Mouse (Mus musculus) embryo, embryonic 9.5 days (tissue): ENCODE measurements at regions not wholly inside any gene's neighbourhood (a gene's known extent, or its start where the extent isn't known, plus 50 kb on each side); places are given as distances from the start of the nearest gene placed in this dataset.

Experiments used
- DNase-seq: peaks from one replicate; pipeline ENCODE4 v3.0.0-alpha.2; 2017; ENCODE audit errors: extremely low spot score

DNA sequence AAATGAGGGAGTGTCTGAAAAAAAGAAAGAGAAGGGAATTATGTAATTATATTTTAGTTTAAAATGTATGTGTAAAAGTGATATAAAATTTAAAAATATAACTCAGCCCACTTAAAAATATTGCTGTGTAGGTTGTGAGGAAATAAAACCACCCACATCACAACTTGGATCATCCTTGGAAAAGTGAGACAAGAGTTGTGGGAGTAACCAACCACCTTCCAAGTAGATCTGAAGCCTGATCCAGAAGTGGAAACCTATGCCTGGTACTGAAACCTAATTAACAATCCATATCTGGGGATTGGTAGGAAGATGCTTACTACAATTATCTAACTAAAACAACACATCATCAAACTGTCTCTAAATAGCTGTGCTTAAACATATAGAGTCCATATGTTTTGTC lies 743.1 kb downstream of the Stim2 start:
- DNase-seq = no peak

DNA sequence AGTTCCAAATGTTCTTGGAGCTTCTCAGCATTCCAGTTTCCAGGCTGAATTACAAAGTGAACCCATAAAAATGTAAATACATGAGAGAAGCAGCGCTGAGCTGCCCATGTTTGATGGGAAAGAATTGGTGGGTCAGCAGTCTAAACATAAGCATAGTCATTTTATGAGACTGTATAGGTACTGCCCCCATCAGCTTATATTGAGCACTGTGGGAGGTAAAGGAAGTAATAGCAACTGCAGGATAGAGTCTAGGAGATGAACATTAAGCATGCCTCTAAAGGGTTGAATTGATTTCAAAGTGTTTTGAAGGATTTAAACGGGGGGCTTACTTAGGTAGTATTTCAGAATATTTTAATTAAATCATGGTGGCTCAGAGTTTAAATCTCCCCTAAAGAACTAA lies 748.7 kb downstream of the Stim2 start:
- DNase-seq = no peak

DNA sequence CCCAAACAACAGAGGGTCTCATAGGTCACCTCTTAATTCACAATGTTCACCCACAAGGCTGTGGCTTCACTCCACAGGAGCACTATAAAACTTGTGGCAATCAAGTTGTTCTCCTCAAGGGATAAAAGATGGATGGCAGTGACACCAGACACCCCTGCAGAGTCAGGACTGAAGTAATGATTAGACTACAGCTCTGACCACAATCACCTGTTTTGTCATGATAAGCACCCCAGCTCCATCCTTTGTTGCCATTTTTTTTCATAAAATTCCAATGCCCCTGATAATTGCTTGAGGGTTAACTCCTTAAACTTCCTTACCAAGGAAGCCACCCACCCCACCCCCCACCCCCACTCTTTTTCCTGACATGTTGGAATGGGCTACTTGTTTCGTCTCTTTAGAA lies 755.1 kb downstream of the Stim2 start:
- no peak for DNase-seq

DNA sequence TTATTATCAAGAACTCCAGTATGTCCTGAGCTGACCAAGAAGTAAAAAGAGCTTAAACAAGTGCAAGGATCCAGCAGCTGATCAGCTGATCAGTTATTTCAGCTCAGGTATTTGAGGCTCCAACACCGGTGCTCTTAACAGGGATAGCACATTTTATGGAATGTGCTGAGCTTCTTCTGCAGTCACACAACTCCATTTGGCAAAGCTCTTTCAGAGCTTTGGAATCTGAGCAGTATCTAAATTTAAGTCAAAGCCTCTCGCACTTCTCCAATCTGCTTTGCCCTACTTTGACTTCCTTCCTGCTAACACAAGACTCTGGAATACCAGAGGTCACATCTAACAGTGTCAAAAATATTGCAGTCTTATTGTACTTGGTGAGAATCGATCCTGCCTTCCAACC lies 761.4 kb downstream of the Stim2 start:
- DNase-seq = no peak

DNA sequence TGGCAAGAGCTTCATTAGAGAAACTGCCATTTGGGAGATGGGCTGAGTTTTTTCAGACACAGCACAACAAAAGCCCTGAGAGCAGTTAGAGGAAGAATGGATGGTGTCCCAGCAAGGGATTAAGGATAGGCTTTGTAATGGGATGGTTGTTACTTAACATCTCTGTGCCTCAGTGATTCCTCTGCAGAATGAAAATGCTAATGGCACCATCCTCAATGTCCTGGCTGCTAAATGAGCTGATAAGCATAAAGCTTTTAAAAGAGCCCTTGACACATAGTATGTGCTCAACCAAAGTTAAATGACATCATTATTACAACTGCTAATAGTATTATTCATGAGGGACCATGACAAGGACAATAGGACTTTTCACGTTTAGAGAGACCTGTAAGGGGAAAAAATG lies 764.7 kb downstream of the Stim2 start:
- no peak for DNase-seq

- peak; percentile 32 for DNase-seq
Measured at GRCm38 (mm10) chr5:54796953-54797450, 798.7 kb downstream of the Stim2 start.

DNA sequence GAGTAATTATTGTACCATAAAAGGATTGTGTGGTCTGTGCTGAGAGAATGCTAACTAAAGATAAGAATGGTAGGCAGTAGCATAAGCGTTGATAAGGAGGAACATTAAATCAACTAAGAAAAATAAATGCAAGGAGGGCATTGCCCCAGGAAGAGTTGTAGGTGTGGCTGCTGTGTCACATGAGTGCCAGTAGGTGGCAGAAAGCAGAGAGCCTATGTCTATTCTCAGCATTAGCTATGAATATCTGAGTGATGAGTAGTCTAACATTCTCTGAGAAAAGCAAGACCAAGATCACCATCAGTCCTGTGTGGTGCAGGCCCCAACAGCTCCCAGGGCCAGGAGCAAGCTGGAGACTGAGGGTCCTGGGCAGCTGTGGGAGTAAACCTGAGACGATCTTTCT lies 828.8 kb downstream of the Stim2 start:
- DNase-seq = no peak
